Mouse (Mus musculus) B cell, adult 2 months (primary cell): ENCODE results near the gene Dynlt1f.
"Not testable (repeated sequence)": the region's sequence is repeated elsewhere in the genome, so short reads cannot be mapped to it uniquely, and the experiment has no call there.

Experiments used
- DNase-seq, 2 experiments: peaks; one replicate each; pipeline ENCODE4 v3.0.0; 2022

Gene Dynlt1f

GRCm38 (mm10) chr17:6655567-6656281 is at the start of gene Dynlt1f:
TSS of gene Dynlt1f (minus strand) at chr17:6655900.
- DNase-seq: peak; percentile 81 to 83

- DNase-seq: not testable (repeated sequence)
These were observed 47.9 kb upstream of the Dynlt1f start for GRCm38 (mm10) chr17:6703381-6704270.

GRCm38 (mm10) chr17:6702625-6703221 is 47.0 kb upstream of the Dynlt1f start:
- not testable (repeated sequence) for DNase-seq

GRCm38 (mm10) chr17:6700077-6700476 is 44.4 kb upstream of the Dynlt1f start:
- DNase-seq: not testable (repeated sequence)

GRCm38 (mm10) chr17:6699502-6699901 is 43.8 kb upstream of the Dynlt1f start:
- not testable (repeated sequence) for DNase-seq

- DNase-seq: peak; percentile 67 to 68
These were observed 41.6 kb upstream of the Dynlt1f start for GRCm38 (mm10) chr17:6697224-6697775.

- not testable (repeated sequence) for DNase-seq
These were observed 40.8 kb upstream of the Dynlt1f start for GRCm38 (mm10) chr17:6696521-6696920.

GRCm38 (mm10) chr17:6695712-6696111 is 40.0 kb upstream of the Dynlt1f start:
- DNase-seq: not testable (repeated sequence)

- DNase-seq: peak; percentile 87 to 89
These were observed 35.9 kb upstream of the Dynlt1f start for GRCm38 (mm10) chr17:6691596-6691995.

- DNase-seq: not testable (repeated sequence)
These were observed 33.6 kb upstream of the Dynlt1f start for GRCm38 (mm10) chr17:6689344-6689743.

- DNase-seq: not testable (repeated sequence)
These were observed 30.7 kb upstream of the Dynlt1f start for GRCm38 (mm10) chr17:6686299-6686971.

- not testable (repeated sequence) for DNase-seq
These were observed 29.7 kb upstream of the Dynlt1f start for GRCm38 (mm10) chr17:6685288-6685818.

GRCm38 (mm10) chr17:6684464-6685287 is 29.0 kb upstream of the Dynlt1f start:
- not testable (repeated sequence) for DNase-seq

GRCm38 (mm10) chr17:6683702-6684101 is 28.0 kb upstream of the Dynlt1f start:
- DNase-seq: not testable (repeated sequence)

- not testable (repeated sequence) for DNase-seq
These were observed 26.0 kb upstream of the Dynlt1f start for GRCm38 (mm10) chr17:6681721-6682120.

GRCm38 (mm10) chr17:6678063-6678462 is 22.4 kb upstream of the Dynlt1f start:
- not testable (repeated sequence) for DNase-seq

- DNase-seq: not testable (repeated sequence)
These were observed 18.6 kb upstream of the Dynlt1f start for GRCm38 (mm10) chr17:6674297-6674696.

GRCm38 (mm10) chr17:6668522-6668921 is 12.8 kb upstream of the Dynlt1f start:
- DNase-seq: not testable (repeated sequence)

GRCm38 (mm10) chr17:6665389-6665788 is 9.7 kb upstream of the Dynlt1f start:
- not testable (repeated sequence) for DNase-seq

- not testable (repeated sequence) for DNase-seq
These were observed 7.1 kb upstream of the Dynlt1f start for GRCm38 (mm10) chr17:6662840-6663239.
